Mouse (Mus musculus) granulocyte monocyte progenitor cell, adult 5-6 weeks (primary cell): ENCODE results near the gene Arhgap8. TPM values are rescaled to one million over a fixed set of nuclear protein-coding genes. Genes with fewer than 3 reads are reported as not detected.
A peak's percentile ranks its signal among the peaks of the same experiment; 100 is the strongest.

Experiments
- ATAC-seq: replicated peaks from 2 replicates; pipeline ENCODE4 v1.8.0; 2016; ENCODE audit warnings: mild to moderate bottlenecking, moderate TSS enrichment, inconsistent platforms; ENCODE audit not compliant: poor library complexity, severe bottlenecking
- total RNA-seq, 2 experiments: library from RNA; stranded (forward) in 1 of 2; stranded (reverse) in 1 of 2; fragments of 200-712, 200-1000 nt in 1 of 2; fragments of >200 nt in 1 of 2; fragmentation: Nextera tagmentation in 1 of 2; gene quantifications; 2 replicates each; pipeline ENCODE4 v1.2.3; 2014 to 2017

Arhgap8 gene
- total RNA-seq (2014; fragmentation: Nextera tagmentation) (not detected in 2 replicates), total RNA-seq (2017) (not detected in 2 replicates)

DNA sequence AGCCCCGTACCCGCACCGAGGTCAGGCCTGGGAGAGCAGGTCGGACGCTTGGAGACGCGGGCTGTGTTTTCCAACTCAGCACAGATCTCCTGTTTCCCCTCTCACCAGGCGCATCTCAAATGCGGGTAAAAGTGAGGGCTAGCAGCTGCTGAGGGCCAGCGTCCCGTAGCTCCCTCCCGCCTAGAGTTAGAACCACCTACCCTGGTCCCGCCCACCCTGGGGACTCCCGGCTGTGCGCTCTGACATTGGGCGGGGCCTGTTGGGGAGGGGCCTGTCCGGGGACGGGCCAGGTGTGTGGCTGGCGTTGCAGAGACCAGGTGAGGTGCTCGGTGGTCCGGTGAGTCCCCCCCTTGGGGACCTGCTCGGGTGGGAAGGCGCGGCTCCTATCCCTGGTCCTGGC lies at the start of gene Arhgap8:
Gene Arhgap8, plus strand, starts transcription at position 262 of the 400 bp plus-strand sequence.
- ATAC-seq: no peak

DNA sequence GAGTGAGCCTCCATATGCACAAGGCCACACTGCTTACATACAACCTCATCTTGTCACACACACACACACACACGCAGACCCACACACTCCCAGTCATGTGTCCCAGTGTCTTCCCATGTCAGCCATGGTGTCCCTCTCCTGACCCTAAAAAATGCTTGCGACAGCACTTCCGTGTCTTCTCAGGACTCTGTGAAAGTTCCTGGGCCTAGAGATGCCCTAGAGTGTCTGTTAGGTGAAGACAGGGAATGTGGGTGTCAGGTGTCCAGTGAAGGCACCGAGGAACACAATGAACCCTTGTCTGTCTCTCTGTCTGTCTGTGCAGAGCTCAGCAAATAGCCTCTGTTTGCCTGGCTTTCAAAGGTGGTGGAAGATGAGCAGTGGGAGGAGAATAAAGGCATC lies 49.2 kb upstream of the Arhgap8 start:
- no peak for ATAC-seq

DNA sequence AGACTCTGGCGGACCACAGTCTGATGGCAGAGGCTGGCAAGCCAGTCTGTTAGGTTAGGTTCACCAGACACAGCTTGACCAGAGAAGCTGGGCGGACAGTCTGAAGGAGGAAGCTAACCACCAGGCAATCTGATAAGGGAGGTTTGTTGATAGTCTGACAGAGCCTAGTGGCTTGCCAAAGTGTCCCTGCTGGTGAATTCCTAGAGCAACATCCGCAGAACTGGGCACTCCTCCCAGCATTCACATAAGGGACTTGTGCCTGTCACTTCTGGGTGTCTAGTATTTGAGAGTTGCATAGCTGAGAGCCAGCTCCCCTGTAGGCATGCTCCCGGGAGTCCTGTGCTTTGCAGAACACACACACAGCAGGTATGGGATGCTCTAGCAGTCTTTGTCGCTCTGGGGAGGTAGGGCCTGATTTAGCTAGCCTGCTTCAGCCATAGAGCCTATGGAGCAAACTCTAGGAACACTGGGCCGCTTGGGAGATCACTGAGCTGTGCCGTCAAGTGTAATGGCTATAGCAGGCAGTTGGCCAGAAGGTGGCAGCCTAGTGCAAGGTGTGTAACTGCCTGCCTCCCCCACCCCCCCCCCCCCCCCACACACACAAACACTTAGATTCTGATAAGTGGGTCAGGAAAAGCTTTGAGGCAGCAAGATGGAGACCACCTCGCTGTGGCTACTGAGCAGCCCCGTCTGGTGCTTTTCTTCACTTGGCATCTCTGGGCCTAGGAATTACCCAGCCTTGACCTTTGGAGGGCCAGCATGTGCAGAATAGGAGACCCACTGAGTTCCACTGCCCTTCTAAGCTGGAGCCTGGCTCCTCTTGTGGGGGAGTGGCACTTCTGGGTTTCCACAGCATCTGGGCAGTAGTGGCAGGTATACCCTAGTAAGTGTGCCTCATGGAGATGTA lies 48.2 kb upstream of the Arhgap8 start:
- ATAC-seq: peak; percentile 31; the same call in 1 of the 2 replicates

DNA sequence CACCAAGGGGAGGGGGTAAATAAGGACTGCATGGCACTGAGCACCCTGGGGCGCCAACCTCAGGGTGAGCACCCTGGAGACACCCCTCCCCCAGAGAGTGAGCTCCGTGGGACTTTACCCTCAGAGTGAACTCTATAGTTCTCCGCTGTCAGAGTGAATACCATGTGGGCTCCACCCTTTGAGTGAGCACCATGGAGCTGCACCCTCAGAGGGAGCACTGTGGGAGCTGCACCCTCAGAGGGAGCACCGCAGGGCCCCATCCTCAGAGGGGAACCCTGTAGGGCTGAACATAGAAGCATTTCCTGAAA lies 47.6 kb upstream of the Arhgap8 start:
- no peak for ATAC-seq

DNA sequence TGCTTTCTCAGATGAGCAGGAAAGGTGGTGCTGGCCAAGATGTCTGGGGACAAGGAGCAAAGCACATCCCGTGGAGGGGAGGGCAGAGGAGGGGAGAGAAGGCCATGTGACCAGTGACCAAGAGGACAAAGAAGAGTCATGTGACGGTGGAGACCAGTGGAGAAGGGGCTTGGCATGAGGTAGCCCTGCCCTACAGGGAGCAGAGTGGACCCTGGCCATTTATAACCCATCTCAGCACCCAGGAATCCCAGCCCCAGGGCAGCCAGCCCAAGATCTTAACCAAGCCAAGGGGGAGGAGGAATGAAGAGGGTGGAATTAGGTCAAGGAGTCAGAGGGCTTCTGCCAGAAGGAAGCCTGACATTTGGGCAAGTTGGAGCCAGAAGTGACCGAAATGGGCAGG lies 47.2 kb upstream of the Arhgap8 start:
- no peak for ATAC-seq

DNA sequence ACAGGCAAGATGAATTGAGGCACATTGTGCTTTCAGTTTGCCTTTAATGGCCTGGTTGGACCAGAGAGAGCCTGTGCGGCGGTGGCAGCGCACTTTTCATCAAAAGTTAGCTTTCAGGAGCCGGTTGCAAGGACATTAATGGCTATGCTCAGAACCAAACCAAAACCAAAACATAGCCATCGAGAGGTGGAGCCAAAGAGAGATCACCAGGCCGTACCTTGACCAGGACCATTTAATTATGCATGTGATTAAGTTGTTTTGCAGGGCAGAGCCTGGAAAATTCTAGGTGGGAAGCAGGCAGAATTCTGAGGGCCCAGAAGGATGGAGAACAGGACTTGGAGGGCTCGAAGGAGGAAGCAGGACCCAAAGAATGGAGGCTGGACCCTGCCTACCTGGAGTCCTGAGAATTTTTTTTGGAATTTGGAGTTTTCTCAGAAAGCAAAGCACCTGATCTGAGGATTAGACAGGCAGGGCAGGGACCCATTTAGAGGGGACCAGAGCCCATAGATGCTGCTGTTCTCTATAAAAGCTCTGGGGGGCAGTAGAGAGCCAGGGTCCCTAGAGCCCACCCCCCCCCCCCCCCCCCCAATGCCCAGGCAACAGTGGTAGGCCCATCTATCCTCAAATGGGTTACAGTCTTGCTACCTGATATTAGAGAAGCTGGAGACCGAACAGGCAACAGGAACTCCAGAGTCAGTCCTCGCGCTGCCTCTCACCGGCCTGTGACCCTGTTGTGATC lies 45.4 kb upstream of the Arhgap8 start:
- no peak for ATAC-seq

DNA sequence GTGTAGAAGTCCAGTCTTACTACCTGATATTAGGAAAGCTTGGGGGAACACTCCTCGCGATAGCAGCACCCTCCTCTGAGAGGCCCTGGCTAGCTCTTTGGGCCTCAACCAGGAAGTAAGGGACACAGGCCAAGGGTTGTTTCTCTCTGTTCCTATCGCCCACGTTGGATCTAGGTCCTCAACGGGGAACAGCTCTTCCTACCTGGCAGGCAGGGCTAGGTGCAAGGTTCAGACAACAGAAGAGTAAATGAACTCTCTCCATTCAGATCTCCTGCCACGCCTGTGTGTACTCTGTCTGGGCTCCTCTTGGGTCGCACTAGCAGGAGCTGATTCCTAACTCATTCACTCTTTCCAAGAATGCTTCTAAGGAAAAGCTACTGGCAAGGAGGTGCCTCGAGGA lies 44.5 kb upstream of the Arhgap8 start:
- no peak for ATAC-seq

DNA sequence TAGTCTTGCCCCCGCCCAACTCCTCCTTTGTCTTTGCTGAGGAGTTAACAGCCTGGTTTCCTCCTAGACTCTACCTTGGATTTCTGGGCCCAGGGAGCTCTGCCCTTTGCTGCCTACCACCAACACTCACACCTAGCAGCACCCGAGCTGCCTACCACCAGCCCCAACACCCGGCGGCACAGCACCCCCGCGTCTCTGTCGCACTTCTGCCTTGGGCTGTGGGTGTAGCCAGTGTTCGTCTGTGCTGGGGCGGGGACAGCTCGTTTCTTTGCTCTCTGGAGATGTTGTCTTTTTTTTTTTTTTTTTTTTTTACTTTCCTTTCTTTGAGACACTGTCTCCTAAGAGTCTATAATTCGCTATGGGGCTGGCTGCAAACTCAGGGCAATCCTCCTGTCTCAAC lies 41.9 kb upstream of the Arhgap8 start:
- ATAC-seq: no peak

DNA sequence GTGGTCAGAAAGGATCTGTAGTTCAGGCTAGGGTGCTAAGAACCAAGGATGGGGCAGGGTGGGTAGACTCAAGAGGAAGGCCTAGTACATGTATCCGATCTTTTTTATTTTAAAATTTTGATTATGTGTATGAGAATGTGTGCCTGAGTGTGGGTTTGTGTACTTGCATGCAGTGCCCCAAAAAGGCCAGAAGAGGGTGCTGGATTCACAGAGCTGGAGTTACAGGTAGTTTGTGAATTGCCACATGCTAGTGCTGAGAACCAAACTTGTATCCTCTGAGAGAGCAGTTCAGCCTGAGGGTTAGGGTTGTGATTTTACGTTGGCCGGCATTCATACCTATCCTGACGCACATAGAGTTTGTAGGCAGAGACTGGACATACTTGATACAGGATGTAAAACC lies 40.8 kb upstream of the Arhgap8 start:
- ATAC-seq: no peak

DNA sequence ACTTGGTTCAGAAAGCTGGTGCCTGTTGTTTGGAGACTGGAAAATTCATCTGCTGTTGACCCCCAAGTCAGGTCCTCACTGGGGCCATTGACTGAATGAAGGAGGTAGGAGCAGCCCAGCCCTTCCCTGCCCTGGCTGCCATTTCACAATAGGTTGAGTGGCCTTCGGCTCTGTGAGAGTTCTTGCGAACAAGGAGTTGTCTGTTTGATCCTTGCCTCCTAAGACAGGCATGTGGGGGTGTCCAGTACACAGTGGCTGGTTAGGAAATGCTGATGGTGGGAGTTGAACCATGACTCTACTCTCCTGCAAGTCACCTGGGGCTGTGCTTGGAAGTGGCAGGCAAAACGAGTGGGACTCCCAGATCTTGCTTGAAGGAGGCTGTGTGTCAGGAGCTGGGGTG lies 40.1 kb upstream of the Arhgap8 start:
- ATAC-seq: no peak

DNA sequence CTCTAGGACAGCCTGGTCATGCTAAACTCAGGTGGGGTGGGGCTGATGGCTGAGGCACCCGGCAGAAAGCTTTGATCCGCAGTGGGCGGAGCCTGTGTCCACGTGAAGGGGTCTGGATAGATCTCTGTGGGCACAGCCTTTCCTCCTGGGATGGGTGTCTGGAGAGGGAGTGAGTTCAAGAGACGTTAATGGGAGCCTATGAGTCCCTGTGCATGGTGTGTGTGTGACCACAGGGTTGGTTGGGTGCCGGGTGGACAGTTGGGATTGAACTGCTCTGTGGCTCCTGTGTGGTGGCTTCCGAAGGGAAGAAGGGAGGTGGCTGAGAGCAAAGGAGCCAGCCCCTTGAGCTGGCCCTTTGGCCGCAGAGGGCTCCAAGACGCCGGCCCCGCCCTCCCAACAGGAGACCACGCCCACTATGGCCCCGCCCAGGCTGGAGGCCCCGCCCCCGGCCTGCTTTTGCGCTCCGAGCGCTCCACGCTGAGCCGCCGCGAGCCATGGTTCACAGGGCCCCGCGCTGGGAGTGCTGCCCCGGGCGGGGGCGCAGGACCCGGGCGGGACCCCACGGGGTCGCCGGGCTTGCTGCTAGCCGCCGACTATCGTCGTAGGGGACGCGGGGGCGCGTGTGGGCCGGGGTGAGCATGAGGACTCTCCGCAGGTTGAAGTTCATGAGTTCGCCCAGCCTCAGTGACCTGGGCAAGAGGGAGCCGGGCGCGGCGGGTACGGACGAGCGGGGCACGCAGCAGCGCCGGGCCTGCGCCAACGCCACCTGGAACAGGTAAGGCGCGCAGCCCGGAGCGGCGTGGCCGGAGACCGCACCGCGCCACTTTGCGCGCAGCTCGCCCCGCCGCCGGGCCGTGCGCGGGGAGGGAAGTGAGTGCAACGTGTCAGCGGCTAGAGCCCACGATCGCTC lies 39.1 kb upstream of the Arhgap8 start:
- peak; percentile 68 for ATAC-seq

DNA sequence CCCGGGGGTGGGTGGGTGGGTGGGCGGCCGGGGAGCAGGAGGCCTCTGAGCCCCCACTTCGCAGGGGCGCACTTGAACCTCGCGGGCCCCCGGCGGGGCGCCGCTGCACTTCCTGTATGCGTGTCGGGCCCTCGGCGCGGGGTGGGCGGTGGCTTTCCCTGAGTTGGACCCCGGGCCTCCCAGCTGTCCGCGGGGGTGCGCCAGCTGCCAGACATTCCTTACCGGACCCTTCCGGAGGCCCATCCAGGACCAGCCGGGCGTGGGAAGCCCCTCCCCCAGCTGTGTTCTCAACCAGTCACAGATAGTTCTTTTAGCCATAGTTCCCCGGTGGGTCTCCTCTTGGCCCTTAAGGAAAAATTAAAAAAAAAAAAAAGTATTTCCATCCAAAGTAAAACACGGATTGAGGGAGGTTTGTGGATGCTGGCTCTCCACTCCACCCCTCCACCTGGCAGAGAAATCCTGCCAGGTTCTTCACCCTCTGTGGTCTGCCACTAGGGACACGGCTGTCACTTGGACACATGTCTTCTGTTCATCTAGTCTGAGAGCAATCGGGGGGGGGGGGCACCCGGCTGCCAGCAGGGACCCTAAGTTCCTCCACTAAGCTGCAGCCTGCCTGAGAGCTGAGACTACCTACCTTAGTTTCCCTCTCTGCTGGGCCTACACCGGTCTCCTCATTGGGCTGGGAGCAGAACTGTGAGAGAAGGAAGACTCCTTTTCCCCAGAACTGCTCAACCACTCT lies 38.2 kb upstream of the Arhgap8 start:
- no peak for ATAC-seq

DNA sequence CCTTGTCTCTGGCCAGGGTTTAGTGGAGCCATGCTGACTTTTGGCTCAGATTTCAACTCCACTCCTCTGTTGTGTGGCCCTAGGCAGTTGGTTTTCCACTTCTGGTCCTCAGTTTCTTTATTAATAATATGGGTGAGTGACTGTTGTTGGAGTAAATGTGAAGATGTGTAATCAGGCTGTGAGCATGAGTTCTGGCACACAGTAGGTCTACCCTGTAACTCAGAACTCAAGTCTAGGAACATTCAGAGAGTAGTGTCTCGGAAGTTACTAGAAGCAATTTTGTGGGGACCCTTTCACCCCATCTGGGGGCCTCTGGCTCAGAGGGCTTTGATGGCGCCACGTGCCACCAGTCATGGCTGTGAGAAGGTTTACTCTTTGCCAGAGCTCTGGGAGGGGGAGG lies 37.6 kb upstream of the Arhgap8 start:
- no peak for ATAC-seq

DNA sequence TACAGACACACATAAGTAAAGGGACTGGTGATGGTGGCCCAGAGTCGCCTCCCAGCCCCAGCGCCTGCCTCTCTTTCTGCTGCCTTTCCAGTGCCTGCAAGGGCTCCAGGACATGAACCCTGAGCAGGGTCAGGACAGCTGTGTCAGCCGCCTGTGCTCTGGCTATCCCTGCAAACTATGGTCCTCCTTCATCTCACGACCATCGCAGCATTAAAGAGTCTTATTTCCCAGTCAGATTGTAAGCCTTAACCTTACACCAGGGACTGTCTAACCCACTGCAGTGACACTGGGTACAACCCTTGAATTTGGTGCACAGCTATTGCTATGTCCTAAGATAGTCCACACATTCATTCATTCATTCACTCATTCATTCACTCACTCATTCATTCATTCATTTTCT lies 37.0 kb upstream of the Arhgap8 start:
- ATAC-seq: no peak

DNA sequence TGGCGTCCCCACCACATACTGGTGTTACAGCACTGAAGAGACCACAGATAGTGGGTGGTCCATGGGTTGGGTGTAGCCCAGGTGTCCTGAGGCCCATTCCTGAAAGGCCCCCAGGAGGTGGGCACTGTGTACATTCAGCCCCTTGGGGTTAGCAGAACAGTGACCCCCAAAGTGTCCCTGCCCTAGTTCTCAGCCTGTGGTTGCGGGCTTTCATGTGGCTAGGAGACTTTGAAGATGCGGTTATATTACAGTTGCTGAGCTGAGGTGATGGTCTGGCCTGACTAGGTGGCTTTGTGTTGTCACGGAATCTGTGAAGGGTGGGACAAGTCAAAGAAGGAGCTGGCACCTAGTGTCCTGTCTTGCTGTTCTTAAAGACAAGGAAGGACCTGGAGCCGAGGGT lies 35.3 kb upstream of the Arhgap8 start:
- no peak for ATAC-seq

DNA sequence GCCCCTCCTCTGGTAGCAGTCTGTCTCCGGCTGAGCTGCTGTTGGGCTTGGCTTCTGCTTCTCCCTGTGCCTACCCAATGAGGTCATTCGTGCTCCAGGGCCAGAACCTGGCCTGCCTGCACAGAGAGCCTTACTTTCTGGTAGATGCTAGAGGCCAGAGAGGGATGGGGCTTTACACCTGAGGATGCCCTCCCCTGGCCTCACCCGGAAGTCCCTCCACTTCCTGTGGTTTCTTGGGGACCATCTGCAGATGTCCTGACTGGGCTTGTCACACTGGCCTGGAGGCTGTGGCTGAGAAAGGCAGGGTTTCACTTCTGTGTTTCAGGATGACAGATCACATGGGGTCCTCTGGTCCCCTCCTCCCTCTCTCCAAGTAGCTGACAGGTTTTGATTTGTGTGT lies 34.4 kb upstream of the Arhgap8 start:
- peak; percentile 82 for ATAC-seq

DNA sequence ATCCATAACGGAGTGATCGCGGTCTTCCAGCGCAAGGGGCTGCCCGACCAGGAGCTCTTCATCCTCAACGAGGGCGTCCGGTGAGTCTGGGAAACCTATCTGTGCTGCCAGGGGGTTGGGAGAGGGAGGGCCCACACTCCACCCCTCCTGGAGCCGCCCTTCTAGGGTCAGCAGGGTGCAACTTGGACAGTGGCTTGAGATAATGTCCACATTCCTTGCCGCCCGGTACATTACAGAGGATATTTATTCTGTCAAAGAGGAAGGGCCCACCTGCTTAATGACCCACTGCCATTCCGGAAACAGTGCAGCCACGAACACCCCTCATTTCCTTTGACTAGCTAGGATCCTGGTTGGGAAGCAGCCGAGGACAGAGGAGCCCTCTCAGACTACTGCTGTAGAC lies 31.9 kb upstream of the Arhgap8 start:
- ATAC-seq: no peak

DNA sequence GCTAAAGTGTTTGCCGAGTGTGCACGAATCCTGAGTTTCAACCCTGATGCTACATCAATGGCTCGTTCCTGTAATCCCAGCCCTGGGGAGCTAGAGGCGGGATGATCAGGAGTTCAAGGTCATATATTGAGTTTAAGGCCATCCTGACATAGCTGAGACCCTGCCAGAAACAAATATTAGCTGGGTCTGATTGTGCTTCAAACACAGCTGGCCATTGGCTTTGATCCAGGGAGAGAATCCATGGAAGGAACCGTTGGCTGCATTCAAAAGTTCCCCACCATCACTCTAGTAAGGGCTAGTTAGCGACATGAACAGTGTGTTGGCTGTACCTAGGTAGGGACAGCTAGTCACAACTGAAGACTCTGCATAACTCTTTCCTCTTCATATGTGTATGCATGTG lies 30.5 kb upstream of the Arhgap8 start:
- no peak for ATAC-seq

DNA sequence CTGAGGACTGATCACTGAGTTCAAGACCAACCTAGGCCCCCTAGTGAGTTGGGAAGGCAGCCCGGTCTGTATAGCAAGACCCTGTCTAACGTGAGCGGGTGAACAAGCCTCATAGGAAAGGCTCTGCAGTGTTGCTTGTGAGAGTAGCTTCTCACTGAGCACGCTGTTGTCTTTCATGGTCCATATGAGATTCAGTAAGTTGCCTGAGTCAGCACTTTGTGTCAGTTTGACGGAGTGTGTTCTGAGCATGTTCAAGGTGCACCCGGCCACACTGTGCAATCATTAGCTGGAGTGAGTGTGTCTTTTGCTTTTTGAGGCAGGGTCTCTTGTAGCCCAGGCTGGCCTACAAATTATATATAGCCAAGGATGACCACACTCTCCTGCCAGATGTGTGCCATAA lies 28.3 kb upstream of the Arhgap8 start:
- no peak for ATAC-seq

DNA sequence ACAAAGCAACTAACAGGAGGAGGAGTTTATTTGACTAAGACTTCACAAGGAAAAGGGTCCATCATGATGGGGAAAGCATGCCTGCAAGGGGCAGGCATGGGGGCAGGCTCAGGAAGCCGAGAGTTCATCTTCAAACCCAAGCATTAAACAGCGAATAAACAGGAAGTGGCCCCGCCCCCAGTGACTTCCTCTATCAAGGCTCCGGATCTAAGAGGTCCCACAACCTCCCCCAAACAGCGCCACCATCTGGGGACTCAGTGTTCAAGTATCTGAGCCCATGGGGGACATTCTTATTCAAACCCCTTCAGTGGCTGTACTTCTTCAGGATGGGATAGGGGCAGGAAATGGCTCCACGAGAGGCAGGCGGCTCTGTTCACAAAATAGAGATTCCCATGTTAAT lies 27.2 kb upstream of the Arhgap8 start:
- no peak for ATAC-seq
